Mouse (Mus musculus): ENCODE measurements around the gene Mphosph9. TPM values are rescaled to one million over a fixed set of nuclear protein-coding genes. Genes with fewer than 3 reads are reported as not detected.
"Not testable (repeated sequence)": the region's sequence is repeated elsewhere in the genome, so short reads cannot be mapped to it uniquely, and the experiment has no call there.

Gene Mphosph9
- polyA plus RNA-seq, 1 experiment from 2014 or later: 16.2 TPM

DNA sequence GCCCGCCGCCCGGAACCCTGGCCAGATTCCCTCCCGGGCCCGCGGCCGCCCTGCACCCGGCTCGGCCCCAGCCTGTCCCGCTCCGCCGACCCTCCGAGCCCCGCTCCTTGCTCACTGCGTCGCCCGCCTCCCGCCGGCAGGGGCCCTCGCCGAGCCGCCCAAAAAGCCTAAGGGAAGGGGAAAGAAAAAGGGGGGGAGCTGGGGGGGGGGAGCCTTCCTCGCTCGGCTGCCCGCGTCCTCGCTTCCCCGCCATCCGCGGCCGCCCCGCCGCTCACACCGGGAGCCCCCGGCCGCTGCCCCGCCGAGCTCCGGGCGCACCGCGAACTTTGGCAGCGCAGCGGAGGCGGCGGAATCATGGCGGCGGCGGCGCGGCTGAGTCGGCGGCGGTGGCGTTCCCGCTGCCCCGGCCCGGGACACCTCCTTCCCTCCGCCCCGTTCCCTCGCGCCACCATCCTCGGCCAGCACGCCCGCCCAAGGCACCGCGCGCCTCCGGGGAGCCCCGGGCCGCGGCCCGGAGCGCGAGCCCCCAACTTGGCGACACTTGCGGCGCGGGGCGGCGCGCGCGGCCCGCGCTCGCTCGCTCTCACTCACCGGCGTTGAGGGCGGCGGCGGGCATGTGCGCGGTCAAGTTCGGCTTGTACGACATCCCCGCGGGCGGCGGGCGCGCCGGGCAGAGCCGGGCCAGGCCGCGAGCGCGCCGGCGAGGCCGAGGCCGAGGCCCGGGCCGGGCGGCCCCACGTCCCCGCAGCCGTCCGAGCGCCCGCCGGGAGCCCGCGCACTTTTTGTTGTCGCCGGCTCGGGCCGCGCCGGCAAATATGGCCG lies 26.2 kb upstream of the Mphosph9 start:
- under 1% methylated on average over 83 of the region's 132 CpGs for WGBS
- peaks cover 47% of the 10 kb centered on the region for H3K4me1 ChIP-seq
- no peaks in the 10 kb centered on the region for H3K27me3 ChIP-seq (ENCODE audit: low read depth, poor library complexity, severe bottlenecking)
- H3K4me3 ChIP-seq: peak overlapping the region; percentile 99
- DNase-seq (ENCODE audit: low spot score): peak; percentile 72
- H3K27ac ChIP-seq (replicated peaks): peak overlapping the region; percentile 100
- peaks cover 28% of the 10 kb centered on the region for H3K36me3 ChIP-seq
- H3K9me3 ChIP-seq (replicated peaks): no peaks in the 10 kb centered on the region

DNA sequence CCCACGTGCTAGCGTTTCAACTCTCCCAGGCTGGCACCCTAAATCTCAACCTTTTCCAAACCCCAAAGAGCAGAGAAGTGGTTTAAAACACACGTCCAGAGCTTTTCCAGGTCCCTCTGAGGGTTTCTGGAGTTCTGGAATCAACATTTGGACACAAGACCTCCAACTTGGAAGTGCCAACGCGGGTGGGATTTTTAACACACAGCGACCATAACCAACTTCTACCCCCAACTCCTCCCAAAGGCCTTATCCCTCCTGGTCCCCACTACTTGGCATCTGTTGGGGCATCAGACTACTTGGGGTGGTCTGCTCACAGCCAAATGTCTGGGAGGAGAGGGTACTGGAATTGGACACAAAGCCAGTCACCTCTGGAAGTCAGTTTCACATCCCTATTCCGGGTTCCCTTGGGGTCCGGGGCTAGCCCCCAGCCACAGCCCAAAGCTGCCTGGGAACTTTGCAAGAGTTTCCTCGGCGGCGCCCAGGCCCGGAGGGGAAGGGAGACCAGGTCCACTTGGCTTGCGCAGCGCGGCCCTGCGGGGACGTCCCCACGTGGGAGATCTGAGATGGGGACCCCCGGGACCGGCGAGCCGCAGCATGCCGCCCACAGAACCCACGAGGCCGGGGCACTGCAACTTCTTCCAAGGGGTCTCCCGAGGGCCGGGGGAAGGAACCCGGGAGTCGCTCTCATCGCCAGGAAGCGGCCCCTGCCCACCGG lies 25.4 kb upstream of the Mphosph9 start:
- H3K27me3 ChIP-seq (ENCODE audit: low read depth, poor library complexity, severe bottlenecking): no peaks in the 10 kb centered on the region
- peak overlapping the region; percentile 99 for H3K4me3 ChIP-seq
- peak overlapping the region; percentile 100 for H3K27ac ChIP-seq (replicated peaks)
- WGBS: under 1% methylated on average over 32 of the region's 32 CpGs
- H3K36me3 ChIP-seq: peaks cover 36% of the 10 kb centered on the region
- H3K4me1 ChIP-seq: peaks cover 47% of the 10 kb centered on the region
- no peaks in the 10 kb centered on the region for H3K9me3 ChIP-seq (replicated peaks)
- DNase-seq (ENCODE audit: low spot score): peak; percentile 63

DNA sequence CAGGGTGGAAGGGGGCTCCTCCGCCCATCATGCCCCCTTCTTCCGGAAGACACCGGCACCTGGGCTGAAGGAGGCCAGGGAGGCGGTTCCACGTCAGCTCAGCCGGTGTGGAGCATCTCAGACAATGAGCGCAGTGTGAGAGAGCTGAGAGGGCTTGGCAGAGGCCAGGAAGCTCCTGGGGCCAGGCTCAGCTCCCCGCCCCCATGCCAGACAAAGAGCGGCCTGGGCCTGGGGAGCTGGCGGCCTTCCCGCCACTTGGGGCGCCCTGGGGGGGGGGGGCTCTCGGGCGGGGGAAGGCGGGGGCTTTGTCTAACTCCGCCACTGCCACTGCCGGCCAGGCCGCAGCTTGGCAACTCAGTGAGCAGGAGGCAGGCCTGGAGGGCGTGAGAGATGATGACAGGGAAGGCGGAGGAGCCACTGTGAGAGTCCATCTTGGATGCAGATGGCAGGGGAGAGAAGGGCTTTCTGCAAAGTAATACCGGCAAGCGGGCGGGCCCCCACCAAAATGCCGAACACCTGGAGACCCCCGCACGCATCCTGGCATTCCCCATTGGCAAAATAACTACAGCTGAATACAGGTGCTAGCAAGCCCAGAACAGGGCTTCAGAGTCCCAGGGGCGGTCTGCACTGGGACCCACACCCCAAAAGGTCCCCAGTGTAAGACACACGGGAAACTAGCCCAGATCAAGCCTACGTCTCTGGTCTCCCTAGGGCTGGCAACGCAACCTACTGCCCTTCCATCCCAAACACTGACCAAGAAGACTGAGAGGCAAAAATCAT lies 24.6 kb upstream of the Mphosph9 start:
- DNase-seq (ENCODE audit: low spot score): peak; percentile 93
- H3K4me3 ChIP-seq: peak overlapping the region; percentile 99
- no peaks in the 10 kb centered on the region for H3K9me3 ChIP-seq (replicated peaks)
- peaks cover 47% of the 10 kb centered on the region for H3K4me1 ChIP-seq
- peak overlapping the region; percentile 100 for H3K27ac ChIP-seq (replicated peaks)
- under 1% methylated on average over 30 of the region's 30 CpGs for WGBS
- no peaks in the 10 kb centered on the region for H3K27me3 ChIP-seq (ENCODE audit: low read depth, poor library complexity, severe bottlenecking)
- H3K36me3 ChIP-seq: peaks cover 43% of the 10 kb centered on the region

- WGBS: 64% methylated on average over 3 of the region's 3 CpGs
- no peaks in the 10 kb centered on the region for H3K9me3 ChIP-seq (replicated peaks)
- peaks cover 44% of the 10 kb centered on the region for H3K4me1 ChIP-seq
- H3K27ac ChIP-seq (replicated peaks): peak overlapping the region; percentile 100
- peak overlapping the region; percentile 99 for H3K4me3 ChIP-seq
- H3K36me3 ChIP-seq: peaks cover 50% of the 10 kb centered on the region
- no peaks in the 10 kb centered on the region for H3K27me3 ChIP-seq (ENCODE audit: low read depth, poor library complexity, severe bottlenecking)
- peak; percentile 36 for DNase-seq (ENCODE audit: low spot score)
Observed at GRCm38 (mm10) chr5:124351604-124352003, 23.8 kb upstream of the Mphosph9 start.

DNA sequence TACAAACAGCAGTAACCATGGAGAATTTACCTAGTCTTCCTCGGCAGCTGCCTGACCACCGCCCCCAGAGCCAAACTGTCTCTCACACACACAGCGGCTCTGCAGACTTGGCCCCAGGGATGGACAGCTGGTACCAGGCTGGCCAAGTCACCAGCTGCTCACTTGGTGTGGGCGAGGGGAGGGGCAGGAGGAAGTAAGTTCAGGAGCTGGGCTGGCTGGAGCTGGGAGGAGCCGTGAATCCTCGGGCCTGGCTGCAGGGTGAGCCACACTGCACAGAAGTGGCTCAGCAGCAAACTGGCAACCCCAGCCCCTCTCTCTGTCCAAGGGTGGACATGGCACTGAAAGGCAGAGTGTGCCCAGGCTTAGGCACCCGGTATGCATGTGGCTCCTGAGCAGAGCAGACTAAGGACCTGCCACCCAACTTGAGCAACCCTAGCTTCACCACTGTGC lies 23.4 kb upstream of the Mphosph9 start:
- DNase-seq (ENCODE audit: low spot score): peak; percentile 74
- peaks cover 41% of the 10 kb centered on the region for H3K4me1 ChIP-seq
- H3K9me3 ChIP-seq (replicated peaks): no peaks in the 10 kb centered on the region
- peak overlapping the region; percentile 100 for H3K27ac ChIP-seq (replicated peaks)
- H3K36me3 ChIP-seq: peaks cover 55% of the 10 kb centered on the region
- peak overlapping the region; percentile 99 for H3K4me3 ChIP-seq
- 34% methylated on average over 7 of the region's 7 CpGs for WGBS
- H3K27me3 ChIP-seq (ENCODE audit: low read depth, poor library complexity, severe bottlenecking): no peaks in the 10 kb centered on the region

DNA sequence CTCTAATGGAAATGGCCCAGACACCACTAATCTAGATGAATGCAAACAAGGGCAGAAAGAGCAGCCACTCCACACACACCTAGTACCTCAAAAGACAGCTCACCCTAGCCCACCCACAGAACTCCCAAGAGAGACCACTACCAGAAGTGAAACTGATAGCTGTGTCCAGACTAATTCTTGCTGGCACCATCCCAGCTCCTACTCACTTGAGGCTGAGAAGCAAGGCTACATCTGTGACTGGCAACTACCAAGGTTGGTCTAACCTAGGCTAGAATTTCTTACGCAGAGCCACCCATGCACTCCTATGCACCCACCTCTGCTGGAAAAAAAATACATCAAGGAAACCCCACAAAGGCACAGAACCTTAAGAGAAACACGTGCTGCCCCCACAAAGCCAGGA lies 22.6 kb upstream of the Mphosph9 start:
- Histone ChIP-seq H3K4me1 (peaks cover 37% of the 10 kb centered on the region), H3K27me3 (ENCODE audit: low read depth, poor library complexity, severe bottlenecking) (no peaks in the 10 kb centered on the region), H3K4me3 (peak overlapping the region; percentile 99), H3K36me3 (peaks cover 58% of the 10 kb centered on the region), H3K27ac (replicated peaks) (peak overlapping the region; percentile 100), H3K9me3 (replicated peaks) (no peaks in the 10 kb centered on the region)
- no peak for DNase-seq (ENCODE audit: low spot score)
- WGBS: 83% methylated on average over 2 of the region's 2 CpGs

GRCm38 (mm10) chr5:124349196-124349595 lies 21.4 kb upstream of the Mphosph9 start:
- Histone ChIP-seq H3K4me3 (peak overlapping the region; percentile 17), H3K27ac (replicated peaks) (peak overlapping the region; percentile 100; the same call in 1 of the 2 replicates), H3K9me3 (replicated peaks) (no peaks in the 10 kb centered on the region), H3K27me3 (ENCODE audit: low read depth, poor library complexity, severe bottlenecking) (no peaks in the 10 kb centered on the region), H3K4me1 (peaks cover 34% of the 10 kb centered on the region), H3K36me3 (peaks cover 69% of the 10 kb centered on the region)
- 95% methylated on average over 17 of the region's 17 CpGs for WGBS
- DNase-seq (ENCODE audit: low spot score): no peak

DNA sequence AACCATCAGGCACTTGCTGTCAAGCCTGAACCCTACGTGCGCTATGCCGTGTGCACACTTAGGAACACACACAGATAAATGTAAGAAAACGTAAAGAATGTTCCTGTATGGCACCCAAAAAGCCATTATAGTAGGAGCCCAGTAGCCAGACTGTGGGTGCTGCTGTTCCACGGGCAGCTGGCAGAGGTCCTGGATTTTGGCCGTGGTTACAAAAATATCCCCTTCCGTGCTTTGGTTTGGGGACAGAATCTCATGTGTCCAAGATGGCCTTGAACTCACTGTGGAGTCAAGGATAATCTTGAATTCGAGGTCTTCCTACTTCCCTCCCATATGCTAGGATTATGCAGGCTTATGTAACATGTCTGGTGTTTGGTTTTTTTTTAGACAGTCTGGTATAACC lies 15.1 kb upstream of the Mphosph9 start:
- 0 out of 2 replicates have a peak, but pooled peaks cover 7% of the 10 kb centered on the region for H3K4me1 ChIP-seq
- 90% methylated on average over 8 of the region's 8 CpGs for WGBS
- DNase-seq (ENCODE audit: low spot score): no peak
- no peak overlapping the region for H3K4me3 ChIP-seq
- no peaks in the 10 kb centered on the region for H3K9me3 ChIP-seq (replicated peaks)
- H3K36me3 ChIP-seq: peaks cover 71% of the 10 kb centered on the region
- H3K27ac ChIP-seq (replicated peaks): no peak overlapping the region
- H3K27me3 ChIP-seq (ENCODE audit: low read depth, poor library complexity, severe bottlenecking): no peaks in the 10 kb centered on the region

- WGBS: 81% methylated on average over 6 of the region's 6 CpGs
- Histone ChIP-seq H3K36me3 (peaks cover 62% of the 10 kb centered on the region), H3K4me1 (peaks cover 12% of the 10 kb centered on the region)
- H3K27me3 ChIP-seq (ENCODE audit: low read depth, poor library complexity, severe bottlenecking); H3K4me3 ChIP-seq; DNase-seq (ENCODE audit: low spot score); H3K9me3 ChIP-seq (replicated peaks); H3K27ac ChIP-seq (replicated peaks): not testable (repeated sequence)
Observed at GRCm38 (mm10) chr5:124341753-124342339, 14.1 kb upstream of the Mphosph9 start.

DNA sequence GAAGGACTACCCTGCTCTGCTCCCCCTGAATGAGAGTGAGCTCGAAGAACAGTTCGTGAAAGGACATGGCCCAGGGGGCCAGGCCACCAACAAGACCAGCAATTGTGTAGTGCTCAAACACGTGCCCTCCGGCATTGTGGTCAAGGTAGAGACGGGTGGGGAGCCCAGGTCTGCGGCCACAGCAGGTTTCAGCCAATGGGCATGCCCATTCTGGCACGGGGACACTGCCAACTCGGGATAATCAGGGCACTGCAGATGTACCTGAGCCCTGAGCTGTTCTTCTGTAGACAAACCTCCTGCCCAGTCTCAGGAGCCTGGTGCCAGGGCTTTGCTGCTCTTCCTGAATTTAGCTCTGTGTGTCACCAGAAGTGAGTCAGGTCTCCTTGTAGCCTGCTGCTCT lies 11.0 kb upstream of the Mphosph9 start:
- DNase-seq (ENCODE audit: low spot score): no peak
- no peaks in the 10 kb centered on the region for H3K27me3 ChIP-seq (ENCODE audit: low read depth, poor library complexity, severe bottlenecking)
- H3K36me3 ChIP-seq: peaks cover 36% of the 10 kb centered on the region
- no peak overlapping the region for H3K4me3 ChIP-seq
- H3K9me3 ChIP-seq (replicated peaks): no peaks in the 10 kb centered on the region
- 0 out of 2 replicates have a peak overlapping the region, but pooled peaks have one; percentile 46 for H3K27ac ChIP-seq (replicated peaks)
- WGBS: 89% methylated on average over 8 of the region's 8 CpGs
- H3K4me1 ChIP-seq: peaks cover 23% of the 10 kb centered on the region

DNA sequence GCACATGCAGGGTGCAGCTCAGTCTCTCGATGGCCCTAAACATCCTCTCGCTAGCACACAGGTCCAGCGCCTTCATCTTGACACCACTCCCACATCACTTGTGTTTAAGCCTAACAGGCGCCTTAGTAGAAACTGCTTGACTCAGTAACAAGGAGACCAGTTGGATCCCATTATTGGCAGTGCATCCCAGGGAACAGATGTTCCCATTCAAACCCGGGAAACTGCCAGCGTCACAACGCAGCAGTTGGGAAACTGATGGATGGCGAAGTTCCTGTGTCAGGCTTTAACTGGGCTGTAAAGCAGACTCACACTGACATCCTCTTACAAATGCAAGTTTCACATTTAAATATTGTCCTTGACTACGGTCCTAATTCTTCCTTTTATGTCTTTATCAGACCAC lies 10.1 kb upstream of the Mphosph9 start:
- peaks cover 29% of the 10 kb centered on the region for H3K36me3 ChIP-seq
- peaks cover 27% of the 10 kb centered on the region for H3K4me1 ChIP-seq
- H3K9me3 ChIP-seq (replicated peaks): no peaks in the 10 kb centered on the region
- no peak overlapping the region for H3K27ac ChIP-seq (replicated peaks)
- no peak for DNase-seq (ENCODE audit: low spot score)
- 82% methylated on average over 9 of the region's 9 CpGs for WGBS
- no peak overlapping the region for H3K4me3 ChIP-seq
- no peaks in the 10 kb centered on the region for H3K27me3 ChIP-seq (ENCODE audit: low read depth, poor library complexity, severe bottlenecking)

DNA sequence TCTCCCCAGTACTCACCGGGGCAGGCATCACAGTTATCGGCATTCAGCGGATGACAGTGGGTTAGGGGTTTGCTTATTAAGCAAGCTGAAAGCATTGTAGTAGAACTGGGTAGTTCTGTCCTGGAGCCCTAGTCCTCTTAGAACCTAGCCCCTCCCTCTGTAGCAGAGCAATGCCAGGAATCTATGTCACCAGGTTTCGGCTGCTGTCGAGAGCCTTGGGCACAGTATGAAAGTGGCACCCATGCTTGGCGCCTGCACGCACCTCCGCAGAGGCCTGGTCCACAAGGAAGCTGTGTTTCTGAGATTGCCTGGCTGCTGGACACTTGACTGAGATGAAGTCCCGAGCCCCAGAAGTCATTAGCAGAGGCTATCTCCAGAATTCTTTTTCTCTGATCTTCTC lies 9.3 kb upstream of the Mphosph9 start:
- Histone ChIP-seq H3K27ac (replicated peaks) (peak overlapping the region; percentile 28; the same call in 1 of the 2 replicates), H3K4me3 (no peak overlapping the region), H3K27me3 (ENCODE audit: low read depth, poor library complexity, severe bottlenecking) (no peaks in the 10 kb centered on the region), H3K36me3 (peaks cover 29% of the 10 kb centered on the region), H3K9me3 (replicated peaks) (no peaks in the 10 kb centered on the region), H3K4me1 (peaks cover 27% of the 10 kb centered on the region)
- WGBS: 90% methylated on average over 9 of the region's 9 CpGs
- DNase-seq (ENCODE audit: low spot score): no peak

All from midbrain, embryonic 10.5 days (tissue).